Mouse (Mus musculus): ENCODE data around the gene Mthfsd. TPM values are rescaled to one million over a fixed set of nuclear protein-coding genes. Genes with fewer than 3 reads are reported as not detected.

The Mthfsd gene
- total RNA-seq, 2 experiments from 2014 or later = 12.7 to 13.0 TPM

- DNase-seq = no peak
Observed at GRCm38 (mm10) chr8:121088871-121089630, 19.1 kb downstream of the Mthfsd start.

- DNase-seq = no peak
Observed at GRCm38 (mm10) chr8:121088281-121088680, 19.9 kb downstream of the Mthfsd start.

GRCm38 (mm10) chr8:121086004-121086900 is 21.9 kb downstream of the Mthfsd start:
- DNase-seq = no peak

GRCm38 (mm10) chr8:121085561-121085960 is 22.6 kb downstream of the Mthfsd start:
- DNase-seq = no peak

- no peak for DNase-seq
Observed at GRCm38 (mm10) chr8:121085011-121085410, 23.2 kb downstream of the Mthfsd start.

GRCm38 (mm10) chr8:121084210-121084951 is 23.8 kb downstream of the Mthfsd start, which contains the start of gene Foxf1:
Gene Foxf1 (plus strand): TSS chr8:121084386.
- DNase-seq = peak; percentile 23 to 32

GRCm38 (mm10) chr8:121083936-121084209 is 24.3 kb downstream of the Mthfsd start:
- no peak for DNase-seq

- DNase-seq = peak; percentile 80 to 81
Observed at GRCm38 (mm10) chr8:121083093-121083935, 24.9 kb downstream of the Mthfsd start.

- DNase-seq = peak in 1 of 2 experiments; percentile 16
Observed at GRCm38 (mm10) chr8:121082218-121083092, 25.7 kb downstream of the Mthfsd start.

- DNase-seq = no peak
Observed at GRCm38 (mm10) chr8:121081398-121081797, 26.8 kb downstream of the Mthfsd start.

GRCm38 (mm10) chr8:121080361-121081090 is 27.7 kb downstream of the Mthfsd start:
- DNase-seq = no peak

GRCm38 (mm10) chr8:121079944-121080343 is 28.2 kb downstream of the Mthfsd start:
- DNase-seq = no peak

GRCm38 (mm10) chr8:121079201-121079600 is 29.0 kb downstream of the Mthfsd start:
- DNase-seq = no peak

- no peak for DNase-seq
Observed at GRCm38 (mm10) chr8:121078721-121079120, 29.5 kb downstream of the Mthfsd start.

- DNase-seq = no peak
Observed at GRCm38 (mm10) chr8:121076555-121076954, 31.6 kb downstream of the Mthfsd start.

- no peak for DNase-seq
Observed at GRCm38 (mm10) chr8:121075936-121076335, 32.3 kb downstream of the Mthfsd start.

GRCm38 (mm10) chr8:121074848-121075145 is 33.4 kb downstream of the Mthfsd start:
- no peak for DNase-seq

GRCm38 (mm10) chr8:121074108-121074847 is 33.9 kb downstream of the Mthfsd start:
- no peak for DNase-seq
